Mouse (Mus musculus): ENCODE results near the gene Prtn3.

Prtn3 gene

GRCm38 (mm10) chr10:79855558-79856184, 18.6 kb upstream of the Prtn3 start:
- DNase-seq (ENCODE audit: low spot score in 2 of 2), result no peak

DNA sequence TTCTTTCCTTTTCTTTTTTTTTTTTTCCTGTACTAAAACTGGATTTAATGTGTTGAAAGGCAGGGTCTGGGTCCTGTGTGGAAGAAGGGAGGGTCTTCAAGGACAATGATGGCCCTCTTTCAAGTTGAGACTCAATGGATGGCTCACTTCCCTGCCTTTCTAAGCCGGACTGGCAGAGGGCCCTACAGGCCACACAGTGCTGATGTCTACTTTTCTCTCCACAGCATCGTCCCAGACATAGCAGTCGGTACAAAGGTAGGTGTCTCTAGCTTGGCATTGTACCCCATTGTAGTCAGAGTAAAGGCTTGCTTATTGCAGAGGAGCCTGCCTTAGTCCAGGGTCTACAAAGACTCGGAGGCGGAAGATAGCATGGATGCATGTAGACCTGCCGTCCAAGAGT, 18.0 kb upstream of the Prtn3 start:
- DNase-seq (ENCODE audit: low spot score in 2 of 2), result no peak

- no peak for DNase-seq (ENCODE audit: low spot score in 2 of 2)
These were observed 17.4 kb upstream of the Prtn3 start for GRCm38 (mm10) chr10:79856704-79857451.

- peak in 1 of 2 experiments; percentile 46 for DNase-seq (ENCODE audit: low spot score in 2 of 2)
These were observed 16.8 kb upstream of the Prtn3 start for GRCm38 (mm10) chr10:79857452-79857811.

DNA sequence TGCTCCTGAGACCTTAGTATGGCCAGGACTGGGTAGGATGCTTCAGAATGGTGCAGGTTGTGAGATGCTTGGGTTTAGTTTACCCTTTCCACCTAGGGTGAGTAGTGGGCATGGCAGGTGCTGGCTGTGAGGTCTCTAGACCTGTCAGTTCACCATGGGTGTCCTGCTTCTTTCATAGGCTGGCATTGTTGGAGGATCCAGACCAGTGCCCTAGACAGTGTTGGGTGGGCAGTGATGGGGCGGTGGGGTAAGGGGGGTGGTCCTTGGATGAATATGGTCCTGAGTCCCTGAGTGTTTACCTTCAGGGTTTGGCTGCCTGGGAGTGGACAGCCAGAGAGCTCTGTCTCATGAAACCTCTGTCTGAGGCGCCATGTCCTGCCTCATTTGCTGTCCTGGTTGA, 16.4 kb upstream of the Prtn3 start:
- no peak for DNase-seq (ENCODE audit: low spot score in 2 of 2)

- DNase-seq (ENCODE audit: low spot score in 2 of 2), result peak in 1 of 2 experiments; percentile 86
These were observed 15.7 kb upstream of the Prtn3 start for GRCm38 (mm10) chr10:79858416-79859074.

DNA sequence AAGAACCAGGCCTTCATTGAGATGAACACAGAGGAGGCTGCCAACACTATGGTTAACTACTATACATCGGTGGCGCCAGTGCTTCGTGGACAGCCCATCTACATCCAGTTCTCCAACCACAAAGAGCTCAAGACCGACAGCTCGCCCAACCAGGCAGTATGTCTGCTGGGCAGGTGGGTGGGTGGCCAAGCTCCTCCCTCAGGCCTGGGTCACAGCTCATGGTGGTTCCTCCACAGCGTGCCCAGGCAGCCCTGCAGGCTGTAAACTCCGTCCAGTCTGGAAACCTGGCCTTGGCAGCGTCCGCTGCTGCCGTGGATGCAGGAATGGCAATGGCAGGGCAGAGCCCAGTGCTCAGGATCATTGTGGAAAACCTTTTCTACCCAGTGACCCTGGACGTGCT, 15.2 kb upstream of the Prtn3 start:
- no peak for DNase-seq (ENCODE audit: low spot score in 2 of 2)

DNA sequence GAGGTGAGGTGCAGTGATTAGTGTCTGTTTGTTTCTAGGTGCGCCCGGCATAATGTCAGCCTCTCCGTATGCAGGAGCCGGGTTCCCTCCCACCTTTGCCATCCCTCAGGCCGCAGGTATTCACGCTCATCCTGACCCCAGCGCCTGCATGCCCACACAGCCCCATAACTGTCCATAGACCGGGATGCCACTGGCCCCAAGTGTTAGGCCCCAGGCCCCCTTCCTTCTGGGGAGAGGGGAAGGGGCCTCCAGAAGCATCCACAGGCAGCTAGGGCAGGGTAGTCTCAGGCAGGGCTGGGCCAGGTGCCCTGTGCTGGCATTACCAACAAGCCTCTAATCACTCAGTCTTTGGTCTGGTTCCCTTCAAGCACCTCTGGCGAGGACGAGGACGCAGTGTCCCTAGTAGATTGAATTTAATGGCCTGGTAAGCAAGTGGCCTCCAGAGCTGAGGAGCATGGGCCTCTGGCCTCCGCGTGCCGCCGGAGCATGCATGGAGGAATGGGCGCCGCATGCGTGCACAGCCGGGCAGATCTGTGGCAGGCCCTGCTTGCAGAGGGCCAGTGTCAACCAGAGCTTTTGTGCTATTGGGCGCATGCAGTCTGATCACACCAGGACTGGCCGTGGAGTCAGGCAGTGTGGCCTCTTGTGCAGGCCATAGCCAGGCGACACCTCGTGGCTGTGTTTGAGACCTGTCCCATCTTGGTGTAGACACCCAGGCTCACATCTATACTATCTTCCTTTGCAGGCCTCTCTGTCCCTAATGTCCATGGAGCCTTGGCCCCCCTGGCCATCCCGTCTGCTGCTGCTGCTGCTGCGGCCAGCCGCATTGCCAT, 14.0 kb upstream of the Prtn3 start:
- DNase-seq (ENCODE audit: low spot score in 2 of 2), result no peak

DNA sequence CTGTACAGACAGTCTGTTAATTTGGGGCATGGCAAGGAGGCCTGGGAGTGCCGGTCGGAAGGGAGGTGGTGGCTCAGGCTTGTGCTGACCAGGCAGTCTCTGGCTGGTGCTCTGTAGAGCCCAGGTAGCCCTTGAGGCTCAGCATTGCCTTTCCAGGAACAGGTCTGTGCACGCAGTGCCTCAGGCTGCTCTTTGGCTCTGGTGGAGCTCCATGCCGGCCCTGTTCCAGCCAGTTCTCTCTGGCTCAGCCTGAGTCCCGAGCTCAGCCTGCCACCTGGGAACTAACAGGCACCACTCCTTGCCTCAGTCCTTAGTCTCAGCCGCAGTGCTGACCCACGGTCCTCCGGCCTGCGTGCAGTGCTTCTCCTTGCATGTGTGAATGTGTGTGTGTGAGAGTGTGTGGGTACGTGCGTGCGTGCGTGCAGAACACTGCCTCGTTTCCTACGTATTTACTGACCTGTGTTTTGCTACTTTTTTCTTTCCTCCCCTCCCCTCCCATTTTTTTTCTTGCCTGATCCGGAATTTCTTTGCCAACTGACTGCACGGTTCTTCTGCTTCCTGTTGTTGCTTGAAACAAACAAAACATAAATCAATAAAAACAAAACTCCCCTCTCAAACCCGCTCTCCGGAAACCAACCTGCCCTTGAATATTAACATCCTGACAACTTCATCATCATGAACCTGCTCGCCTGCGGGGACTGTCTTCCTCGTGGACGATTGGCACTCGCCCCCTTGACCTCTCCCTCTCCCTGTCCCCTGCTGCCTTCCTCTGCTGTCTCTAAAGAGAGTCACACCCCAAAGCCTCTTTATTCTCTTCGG, 12.8 kb upstream of the Prtn3 start:
- DNase-seq (ENCODE audit: low spot score in 2 of 2), result no peak

DNA sequence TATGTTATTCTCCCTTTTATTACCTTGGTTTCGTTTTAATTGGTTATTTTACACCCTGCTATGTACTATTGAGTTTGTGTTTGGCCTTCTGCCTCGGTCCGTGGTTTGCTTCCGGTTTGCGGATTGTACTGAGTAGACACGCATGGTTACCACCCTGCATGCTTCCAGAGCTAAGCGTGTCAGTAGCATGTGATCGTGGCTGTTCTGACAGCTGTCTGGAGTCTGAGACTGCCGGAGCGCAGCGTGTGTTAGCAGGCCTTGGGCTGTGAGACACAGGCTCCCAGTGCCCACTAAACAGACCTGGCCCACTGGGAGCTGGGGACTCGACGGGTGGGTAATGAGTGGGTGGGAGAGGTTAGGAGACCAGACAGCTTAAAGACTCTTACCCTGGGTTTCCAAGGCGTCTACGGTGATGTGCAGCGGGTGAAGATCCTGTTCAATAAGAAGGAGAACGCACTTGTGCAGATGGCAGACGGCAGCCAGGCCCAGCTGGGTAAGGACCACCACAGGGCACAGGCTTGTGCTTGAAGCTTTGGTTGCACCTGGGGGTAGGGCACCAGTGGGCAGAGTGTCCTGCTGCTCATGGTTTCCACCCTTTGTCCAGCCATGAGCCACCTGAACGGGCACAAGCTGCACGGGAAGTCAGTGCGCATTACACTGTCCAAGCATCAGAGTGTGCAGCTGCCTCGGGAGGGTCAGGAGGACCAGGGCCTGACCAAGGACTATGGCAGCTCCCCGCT, 12.1 kb upstream of the Prtn3 start:
- no peak for DNase-seq (ENCODE audit: low spot score in 2 of 2)

GRCm38 (mm10) chr10:79862925-79863324, 11.4 kb upstream of the Prtn3 start:
- no peak for DNase-seq (ENCODE audit: low spot score in 2 of 2)

DNA sequence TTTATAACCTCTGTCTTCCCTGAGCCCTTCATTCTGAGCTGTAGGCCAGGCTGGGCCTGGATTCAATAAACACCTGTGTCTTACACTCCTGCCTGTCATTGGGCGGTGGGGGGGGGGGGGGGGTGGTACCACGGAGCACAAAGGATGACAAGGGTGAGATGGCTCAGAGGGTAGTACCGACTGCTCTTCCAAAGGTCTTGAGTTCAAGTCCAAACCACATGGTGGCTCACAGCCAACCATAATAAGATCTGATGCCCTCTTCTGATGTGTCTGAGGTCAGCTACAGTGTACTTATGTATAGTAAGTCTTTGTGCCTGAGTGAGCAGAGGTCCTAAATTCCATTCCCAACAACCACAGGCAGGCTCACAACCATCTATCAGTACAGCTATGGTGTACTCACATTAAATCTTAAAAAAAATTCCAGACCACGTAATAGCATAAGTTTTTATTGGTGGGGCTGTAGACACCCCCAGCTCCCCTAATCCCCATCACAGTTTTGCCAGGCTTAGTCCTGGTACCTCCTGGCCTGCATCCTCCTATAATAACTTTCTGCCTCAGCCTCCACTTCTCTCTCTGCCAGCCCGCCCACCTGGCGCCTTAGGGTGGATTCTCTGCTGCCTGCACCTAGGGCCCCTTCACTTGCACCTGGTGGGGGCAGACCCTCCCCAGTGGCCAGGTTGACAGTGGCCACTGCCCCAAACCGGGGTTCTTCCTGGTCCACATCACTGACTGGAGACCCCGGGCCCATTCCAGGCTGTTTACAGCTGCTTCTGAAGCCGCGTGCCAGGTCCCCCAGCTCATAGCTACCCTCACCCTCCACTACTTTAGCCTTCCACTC, 9.7 kb upstream of the Prtn3 start:
- DNase-seq (ENCODE audit: low spot score in 2 of 2), result no peak

- DNase-seq (ENCODE audit: low spot score in 2 of 2), result no peak
These were observed 9.1 kb upstream of the Prtn3 start for GRCm38 (mm10) chr10:79865189-79865601.

GRCm38 (mm10) chr10:79865801-79866295, 8.4 kb upstream of the Prtn3 start:
- no peak for DNase-seq (ENCODE audit: low spot score in 2 of 2)

GRCm38 (mm10) chr10:79866601-79867000, 7.7 kb upstream of the Prtn3 start:
- DNase-seq (ENCODE audit: low spot score in 2 of 2), result no peak

GRCm38 (mm10) chr10:79871845-79872244, 2.4 kb upstream of the Prtn3 start:
- no peak for DNase-seq (ENCODE audit: low spot score in 2 of 2)

GRCm38 (mm10) chr10:79872862-79873261, 1.4 kb upstream of the Prtn3 start:
- DNase-seq (ENCODE audit: low spot score in 2 of 2), result no peak

DNA sequence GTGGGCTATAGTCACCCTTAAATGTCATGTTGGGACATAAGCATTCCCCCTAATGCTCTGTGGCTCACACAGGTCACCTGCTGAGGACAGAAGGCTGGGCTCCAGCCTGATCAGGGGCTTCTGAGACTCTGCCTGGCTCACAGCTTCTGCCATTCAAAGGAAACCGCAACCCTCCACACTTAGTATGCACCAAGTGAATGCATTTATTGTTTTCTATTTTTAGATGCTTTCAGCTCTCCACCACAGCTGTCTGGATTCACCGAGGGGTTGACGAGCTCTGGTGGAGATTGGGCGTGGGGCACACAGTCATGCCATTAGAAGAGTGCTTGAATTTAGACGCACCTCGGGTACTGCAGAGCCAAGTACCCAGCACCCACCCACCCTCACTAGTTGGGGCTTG, 963 bp upstream of the Prtn3 start:
- DNase-seq (ENCODE audit: low spot score in 2 of 2), result no peak

- DNase-seq (ENCODE audit: low spot score in 2 of 2), result no peak
These were observed 474 bp upstream of the Prtn3 start for GRCm38 (mm10) chr10:79873715-79874289.
